Mouse (Mus musculus): Measurements from ENCODE around the gene Tspan31. TPM values are rescaled to one million over a fixed set of nuclear protein-coding genes. Genes with fewer than 3 reads are reported as not detected.

The Tspan31 gene
- total and polyA plus RNA-seq, 3 experiments = 57.2 to 63.1 TPM; not detected in 1

GRCm38 (mm10) chr10:127063239-127063872 lies 6.7 kb downstream of the Tspan31 start, which contains the start of gene Cdk4 (continued):
- peak; percentile 64 for TF ChIP-seq ETS1 (IDR thresholded peaks at IDR 0.05; ENCODE audit: low read depth, low read length)
- TF ChIP-seq SMC3 (IDR thresholded peaks at IDR 0.05; ENCODE audit: low read depth, low read length) = no peak
- no peak for TF ChIP-seq EP300 (IDR thresholded peaks at IDR 0.05; ENCODE audit: low read depth in 1 of 2, low read length in 2 of 2)
- TF ChIP-seq ZKSCAN1 (IDR thresholded peaks at IDR 0.05; ENCODE audit: low read depth, low read length) = no peak
- TF ChIP-seq MXI1 (IDR thresholded peaks at IDR 0.05; ENCODE audit: low read depth, low read length) = peak; percentile 97
- TF ChIP-seq TBP (IDR thresholded peaks at IDR 0.05; ENCODE audit: low read depth, low read length) = no peak
- peak; percentile 99 for TF ChIP-seq USF1 (IDR thresholded peaks at IDR 0.05; ENCODE audit: low read depth, low read length)
- peak; percentile 3; the same call in 1 of the 2 replicates for TF ChIP-seq ZMIZ1 (IDR thresholded peaks at IDR 0.05; ENCODE audit: low read depth, low read length)
- no peak for TF ChIP-seq MEF2A (IDR thresholded peaks at IDR 0.05; ENCODE audit: extremely low read depth, insufficient replicate concordance, low read depth, low read length, poor library complexity, severe bottlenecking)
- no peak for TF ChIP-seq UBTF (IDR thresholded peaks at IDR 0.05; ENCODE audit: borderline replicate concordance, insufficient read depth, low read depth, low read length)
- TF ChIP-seq USF2 (IDR thresholded peaks at IDR 0.05; ENCODE audit: borderline replicate concordance in 1 of 2, insufficient read depth in 1 of 2, low read depth in 1 of 2, low read length in 2 of 2) = peak; percentile 99 to 100
- TF ChIP-seq TCF12 (IDR thresholded peaks at IDR 0.05; ENCODE audit: low read depth, low read length) = peak; percentile 64; the same call in 1 of the 2 replicates
- TF ChIP-seq NELFE (IDR thresholded peaks at IDR 0.05; ENCODE audit: low read depth, low read length) = peak; percentile 79
- TF ChIP-seq SIN3A (IDR thresholded peaks at IDR 0.05; ENCODE audit: low read length) = peak; percentile 94
- no peak for TF ChIP-seq ZNF384 (IDR thresholded peaks at IDR 0.05; ENCODE audit: low read depth, low read length)
- TF ChIP-seq MYB (IDR thresholded peaks at IDR 0.05; ENCODE audit: low read depth, low read length) = no peak
- TF ChIP-seq TAL1 (IDR thresholded peaks at IDR 0.05; ENCODE audit: low read length) = no peak
- peak; percentile 18; the same call in 1 of the 2 replicates for TF ChIP-seq POLR2AphosphoS5 (IDR thresholded peaks at IDR 0.05; ENCODE audit: borderline replicate concordance, low read depth, low read length)
- peak; percentile 96 for TF ChIP-seq MAZ (IDR thresholded peaks at IDR 0.05; ENCODE audit: low read depth, low read length)
- no peak for TF ChIP-seq RAD21 (IDR thresholded peaks at IDR 0.05; ENCODE audit: low read depth, low read length)

- Histone ChIP-seq H3K4me1 (ENCODE audit: control insufficient read depth in 1 of 2, insufficient read depth in 2 of 2, low read length in 2 of 2) (peaks cover 3 to 21% of the 10 kb centered on the region in 2 experiments), H3K27ac (ENCODE audit: control insufficient read depth, low read depth, low read length) (no peak overlapping the region; the same call in 1 of the 2 replicates), H3K4me3 (ENCODE audit: control insufficient read depth in 1 of 2, insufficient read depth in 1 of 2, low read depth in 2 of 2, low read length in 2 of 2) (peak overlapping the region in 1 of 2 experiments; percentile 33; a peak in 1 of 4 replicates), H3K79me2 (ENCODE audit: control insufficient read depth, insufficient read depth, low read length, poor library complexity) (peaks cover 22% of the 10 kb centered on the region), H3K36me3 (ENCODE audit: control insufficient read depth in 1 of 2, insufficient read depth in 2 of 2, low read length in 2 of 2) (peaks cover 14 to 28% of the 10 kb centered on the region in 2 experiments), H3K27me3 (ENCODE audit: control insufficient read depth in 1 of 2, insufficient read depth in 2 of 2, low read length in 2 of 2) (no peaks in the 10 kb centered on the region), H3K9me3 (replicated peaks; ENCODE audit: insufficient read depth, low read length) (no peaks in the 10 kb centered on the region), H3K9ac (ENCODE audit: control insufficient read depth, low read depth, low read length, poor library complexity, severe bottlenecking) (peak overlapping the region; percentile 35)
- TF ChIP-seq USF1 (IDR thresholded peaks at IDR 0.05; ENCODE audit: low read depth, low read length) = no peak
- no peak for TF ChIP-seq E2F4 (IDR thresholded peaks at IDR 0.05; ENCODE audit: borderline replicate concordance, low read depth, low read length)
- no peak for TF ChIP-seq SMC3 (IDR thresholded peaks at IDR 0.05; ENCODE audit: low read depth, low read length)
- TF ChIP-seq MEF2A (IDR thresholded peaks at IDR 0.05; ENCODE audit: extremely low read depth, insufficient replicate concordance, low read depth, low read length, poor library complexity, severe bottlenecking) = no peak
- no peak for TF ChIP-seq TCF12 (IDR thresholded peaks at IDR 0.05; ENCODE audit: low read depth, low read length)
- TF ChIP-seq ZC3H11A (IDR thresholded peaks at IDR 0.05; ENCODE audit: low read depth, low read length) = no peak
- TF ChIP-seq MAFK (IDR thresholded peaks at IDR 0.05; ENCODE audit: borderline replicate concordance, low read depth, low read length) = no peak
- TF ChIP-seq ETS1 (IDR thresholded peaks at IDR 0.05; ENCODE audit: low read depth, low read length) = no peak
- TF ChIP-seq TAL1 (IDR thresholded peaks at IDR 0.05; ENCODE audit: low read length) = no peak
- no peak for TF ChIP-seq RAD21 (IDR thresholded peaks at IDR 0.05; ENCODE audit: low read depth, low read length)
- no peak for TF ChIP-seq MAX (IDR thresholded peaks at IDR 0.05; ENCODE audit: low read length)
- no peak for TF ChIP-seq RCOR1 (IDR thresholded peaks at IDR 0.05; ENCODE audit: low read depth, low read length)
- TF ChIP-seq SIN3A (IDR thresholded peaks at IDR 0.05; ENCODE audit: low read length) = no peak
- no peak for TF ChIP-seq CTCF (IDR thresholded peaks at IDR 0.05 in 2 of 3, conservative IDR thresholded peaks at IDR 0.05 in 1 of 3; ENCODE audit: control insufficient read depth in 1 of 3, insufficient read depth in 1 of 3, low read depth in 2 of 3, low read length in 3 of 3, poor library complexity in 1 of 3, severe bottlenecking in 1 of 3)
- TF ChIP-seq EP300 (IDR thresholded peaks at IDR 0.05; ENCODE audit: low read depth in 1 of 2, low read length in 2 of 2) = no peak
- TF ChIP-seq ZMIZ1 (IDR thresholded peaks at IDR 0.05; ENCODE audit: low read depth, low read length) = no peak
- no peak for TF ChIP-seq USF2 (IDR thresholded peaks at IDR 0.05; ENCODE audit: borderline replicate concordance in 1 of 2, insufficient read depth in 1 of 2, low read depth in 1 of 2, low read length in 2 of 2)
- TF ChIP-seq GATA1 (IDR thresholded peaks at IDR 0.05; ENCODE audit: low read depth, low read length) = no peak
- no peak for TF ChIP-seq ZKSCAN1 (IDR thresholded peaks at IDR 0.05; ENCODE audit: low read depth, low read length)
- no peak for DNase-seq (ENCODE audit: low read depth, low spot score)
These were observed 7.6 kb downstream of the Tspan31 start for GRCm38 (mm10) chr10:127062503-127062902.
